Comparison of ENCODE assay signal across 8 mouse cellular contexts in genomic region chr7:127636963-127637362, GRCm38 (mm10). TPM values are rescaled to one million over a fixed set of nuclear protein-coding genes. Genes with fewer than 3 reads are reported as not detected.
A peak's percentile ranks its signal among the peaks of the same experiment; 100 is the strongest.
DNase-seq lines count a peak whose midpoint lies in the region; ATAC-seq lines count a peak whose summit lies in the region.

No protein-coding gene starts in this region.

- H3K9ac ChIP-seq in forebrain, embryonic 15.5 days (replicated peaks): peak overlapping the region; percentile 77
- peak overlapping the region; percentile 79 for H3K9ac ChIP-seq in heart, embryonic 16.5 days (ENCODE audit: low read length)
- peak overlapping the region; percentile 13; the same call in 1 of the 2 replicates for H3K9ac ChIP-seq in liver, embryonic 13.5 days
- H3K9ac ChIP-seq in neural tube, embryonic 12.5 days: peak overlapping the region; percentile 69

- 0% methylated on average over 27 of the region's 27 CpGs for WGBS in forebrain, embryonic 15.5 days
- under 1% methylated on average over 27 of the region's 27 CpGs for WGBS in heart, embryonic 16.5 days
- WGBS in liver, embryonic 13.5 days (ENCODE audit: insufficient replicate concordance): 2% methylated on average over 27 of the region's 27 CpGs
- WGBS in neural tube, embryonic 12.5 days: under 1% methylated on average over 27 of the region's 27 CpGs

- H3K27ac ChIP-seq in forebrain, embryonic 15.5 days (replicated peaks): peak overlapping the region; percentile 6; the same call in 1 of the 2 replicates
- H3K27ac ChIP-seq in heart, embryonic 16.5 days (ENCODE audit: low read length): no peak overlapping the region
- no peak overlapping the region for H3K27ac ChIP-seq in liver, embryonic 13.5 days
- H3K27ac ChIP-seq in neural tube, embryonic 12.5 days: no peak overlapping the region

- ATAC-seq in forebrain, embryonic 15.5 days (replicated peaks): peak; percentile 73; the same call in 1 of the 2 replicates
- ATAC-seq in heart, embryonic 16.5 days (replicated peaks; ENCODE audit: extremely low read depth, insufficient read depth, low FRiP score): peak; percentile 82
- no peak; the same call in 1 of the 2 replicates for ATAC-seq in liver, embryonic 13.5 days (ENCODE audit: low read depth)
- ATAC-seq in neural tube, embryonic 12.5 days (ENCODE audit: low FRiP score, low read depth): peak; percentile 66

- no peaks in the 10 kb centered on the region for H3K9me3 ChIP-seq in forebrain, embryonic 15.5 days
- no peaks in the 10 kb centered on the region for H3K9me3 ChIP-seq in heart, embryonic 16.5 days (replicated peaks; ENCODE audit: control insufficient read depth, low read length)
- H3K9me3 ChIP-seq in liver, embryonic 13.5 days (replicated peaks): no peaks in the 10 kb centered on the region
- H3K9me3 ChIP-seq in neural tube, embryonic 12.5 days: no peaks in the 10 kb centered on the region

- peak overlapping the region; percentile 58 for H3K4me3 ChIP-seq in forebrain, embryonic 15.5 days
- peak overlapping the region; percentile 70 for H3K4me3 ChIP-seq in heart, embryonic 16.5 days (ENCODE audit: low read length)
- H3K4me3 ChIP-seq in liver, embryonic 13.5 days (replicated peaks): peak overlapping the region; percentile 45
- H3K4me3 ChIP-seq in neural tube, embryonic 12.5 days: peak overlapping the region; percentile 54

- peaks cover 9% of the 10 kb centered on the region for H3K4me1 ChIP-seq in forebrain, embryonic 15.5 days
- 0 out of 2 replicates have a peak, but pooled peaks cover 4% of the 10 kb centered on the region for H3K4me1 ChIP-seq in heart, embryonic 16.5 days (ENCODE audit: control insufficient read depth, insufficient read depth, low read length)
- H3K4me1 ChIP-seq in liver, embryonic 13.5 days (replicated peaks): peaks cover 3% of the 10 kb centered on the region; the same call in 1 of the 2 replicates
- peaks cover 6% of the 10 kb centered on the region for H3K4me1 ChIP-seq in neural tube, embryonic 12.5 days

- no peaks in the 10 kb centered on the region for H3K36me3 ChIP-seq in forebrain, embryonic 15.5 days
- no peaks in the 10 kb centered on the region for H3K36me3 ChIP-seq in heart, embryonic 16.5 days (ENCODE audit: control insufficient read depth, insufficient read depth)
- no peaks in the 10 kb centered on the region for H3K36me3 ChIP-seq in liver, embryonic 13.5 days
- no peaks in the 10 kb centered on the region for H3K36me3 ChIP-seq in neural tube, embryonic 12.5 days

- DNase-seq in thymus, postnatal 4 days: peak; percentile 40
- DNase-seq in thymus, postnatal 36 days: no peak
- peak; percentile 85 for DNase-seq in kidney, postnatal 14 days
- DNase-seq in liver, embryonic 13.5 days: no peak
- peak; percentile 61 to 73 for DNase-seq in urinary bladder, adult 18-20 months (ENCODE audit: low spot score in 2 of 2)

- peak overlapping the region; percentile 63 for H3K4me2 ChIP-seq in forebrain, embryonic 15.5 days (replicated peaks)
- peak overlapping the region; percentile 76 for H3K4me2 ChIP-seq in heart, embryonic 16.5 days (ENCODE audit: low read depth, low read length)
- H3K4me2 ChIP-seq in liver, embryonic 13.5 days: peak overlapping the region; percentile 55
- H3K4me2 ChIP-seq in neural tube, embryonic 12.5 days (replicated peaks): peak overlapping the region; percentile 74

- H3K27me3 ChIP-seq in forebrain, embryonic 15.5 days: no peaks in the 10 kb centered on the region
- H3K27me3 ChIP-seq in heart, embryonic 16.5 days (ENCODE audit: control insufficient read depth, insufficient read depth, low read length): no peaks in the 10 kb centered on the region
- peaks cover 64% of the 10 kb centered on the region for H3K27me3 ChIP-seq in liver, embryonic 13.5 days
- no peaks in the 10 kb centered on the region; the same call in 1 of the 2 replicates for H3K27me3 ChIP-seq in neural tube, embryonic 12.5 days (replicated peaks)

RNA-seq across cellular contexts. Expression of gene Zfp629, which starts 21.4 kb away (rescaled TPM):
- 18.7 and 18.9 TPM in 2 replicates for polyA plus RNA-seq in forebrain, embryonic 15.5 days (2015; fragmentation: Nextera tagmentation; extraction: Ambion mirVana)
- polyA plus RNA-seq in heart, embryonic 16.5 days (2015; fragmentation: Nextera tagmentation; extraction: Ambion mirVana): 9.6 and 11.2 TPM in 2 replicates
- polyA plus RNA-seq in liver, embryonic 13.5 days (2015; fragmentation: Nextera tagmentation; extraction: Ambion mirVana): 1.6 and 1.8 TPM in 2 replicates
- 31.8 and 35.3 TPM in 2 replicates for polyA plus RNA-seq in neural tube, embryonic 12.5 days (2016; fragmentation: Nextera tagmentation; extraction: Ambion mirVana)

RNA-seq across cellular contexts. Expression of gene Rnf40, which starts 48.4 kb away (rescaled TPM):
- 51.1 and 52.4 TPM in 2 replicates for polyA plus RNA-seq in forebrain, embryonic 15.5 days (2015; fragmentation: Nextera tagmentation; extraction: Ambion mirVana)
- polyA plus RNA-seq in heart, embryonic 16.5 days (2015; fragmentation: Nextera tagmentation; extraction: Ambion mirVana): 31.1 and 33.9 TPM in 2 replicates
- polyA plus RNA-seq in liver, embryonic 13.5 days (2015; fragmentation: Nextera tagmentation; extraction: Ambion mirVana): 18.8 and 25.3 TPM in 2 replicates
- 54.1 and 61.2 TPM in 2 replicates for polyA plus RNA-seq in neural tube, embryonic 12.5 days (2016; fragmentation: Nextera tagmentation; extraction: Ambion mirVana)

RNA-seq across cellular contexts. Expression of gene Ccdc189, which starts 48.6 kb away (rescaled TPM):
- polyA plus RNA-seq in forebrain, embryonic 15.5 days (2015; fragmentation: Nextera tagmentation; extraction: Ambion mirVana): 11.8 TPM in 2 replicates
- 14.0 and 15.8 TPM in 2 replicates for polyA plus RNA-seq in heart, embryonic 16.5 days (2015; fragmentation: Nextera tagmentation; extraction: Ambion mirVana)
- polyA plus RNA-seq in liver, embryonic 13.5 days (2015; fragmentation: Nextera tagmentation; extraction: Ambion mirVana): 7.3 TPM in 2 replicates
- polyA plus RNA-seq in neural tube, embryonic 12.5 days (2016; fragmentation: Nextera tagmentation; extraction: Ambion mirVana): 14.0 and 14.1 TPM in 2 replicates

Comparison
In these comparisons a context has a peak if more than half of its experiments do, and no peak if none do; other contexts are left out.
1. DNase-seq: peak in thymus, postnatal 4 days (single experiment), kidney, postnatal 14 days (single experiment) and urinary bladder, adult 18-20 months (2 of 2); none in thymus, postnatal 36 days (0 of 2) and liver, embryonic 13.5 days (single experiment).
2. H3K9ac ChIP-seq: peak in every context shown above with its lines; median percentile 79 in heart, embryonic 16.5 days; 77 in forebrain, embryonic 15.5 days; 69 in neural tube, embryonic 12.5 days; 13 in liver, embryonic 13.5 days.
3. Peak in every context shown above with its lines, with median percentiles within 50 percentile points of each other: H3K4me2 ChIP-seq and H3K4me3 ChIP-seq.